Mouse (Mus musculus) bone marrow, adult 2 months (tissue): ENCODE results near the gene Cdc73.

Source experiments
- CTCF ChIP-seq: fragments of 200-500 bp; IDR thresholded peaks from 2 replicates; pipeline ENCODE4 v1.5.1; 2011; ENCODE audit warnings: low read length, control low read depth; ENCODE audit not compliant: control insufficient read depth, insufficient read depth
- POLR2A ChIP-seq: fragments of 200-500 bp; IDR thresholded peaks from 2 replicates; pipeline ENCODE4 v1.6.1; 2011; ENCODE audit warnings: low read depth, mild to moderate bottlenecking, control low read depth, low read length, borderline replicate concordance; ENCODE audit not compliant: control insufficient read depth

DNA sequence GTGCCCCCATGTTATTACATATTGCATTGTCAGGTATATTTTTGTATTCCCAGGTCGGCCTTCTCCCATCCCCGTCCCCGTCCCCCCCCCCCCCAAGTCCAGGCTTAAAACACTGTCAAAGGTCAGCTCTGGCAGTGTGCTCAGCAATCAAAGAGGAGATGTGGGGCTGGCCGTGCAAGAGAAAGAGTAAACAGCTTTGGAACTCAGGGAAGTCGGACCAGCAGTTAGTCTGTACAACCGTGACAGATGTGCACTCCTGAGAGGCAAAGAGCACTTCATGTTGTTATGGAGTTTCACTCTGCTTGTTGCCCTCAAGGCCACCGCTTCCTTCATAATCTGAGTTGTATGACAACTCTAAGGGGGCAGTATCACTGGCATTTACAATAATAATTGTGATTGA, 71.4 kb downstream of the Cdc73 start:
- TF ChIP-seq CTCF (no peak), POLR2A (no peak)
